Mouse (Mus musculus) forebrain, postnatal 0 days (tissue): Measurements from ENCODE around the gene Mapt. TPM values are rescaled to one million over a fixed set of nuclear protein-coding genes. Genes with fewer than 3 reads are reported as not detected.

ENCODE experiments used
- ATAC-seq: fragments of 200-750 bp; cut with Nextera tagmentation; 2 replicates; pipeline ENCODE4 v1.8.0; 2017; ENCODE audit warnings: mild to moderate bottlenecking, moderate library complexity
- DNase-seq: peaks from one replicate; pipeline ENCODE4 v3.0.0-alpha.2; 2015
- H3K27ac ChIP-seq: fragments of 300-500 bp; sonication (generic); 2 replicates; pipeline ENCODE4 v1.5.1; 2014; ENCODE audit warnings: low read depth, mild to moderate bottlenecking, antibody characterized with exemption, low read length, moderate library complexity, mixed read lengths
- H3K27me3 ChIP-seq: fragments of 300-500 bp; sonication (generic); 2 replicates; pipeline ENCODE4 v1.6.1; 2014; ENCODE audit warnings: mild to moderate bottlenecking, low read length, mixed read lengths; ENCODE audit not compliant: insufficient read depth
- H3K36me3 ChIP-seq: fragments of 300-500 bp; sonication (generic); 2 replicates; pipeline ENCODE4 v1.6.1; 2014; ENCODE audit warnings: mild to moderate bottlenecking, moderate library complexity; ENCODE audit not compliant: insufficient read depth
- H3K4me1 ChIP-seq: fragments of 300-500 bp; sonication (generic); 2 replicates; pipeline ENCODE4 v1.6.1; 2014; ENCODE audit warnings: antibody characterized with exemption; ENCODE audit not compliant: insufficient read depth
- H3K4me2 ChIP-seq: fragments of 300-500 bp; sonication (generic); 2 replicates; pipeline ENCODE4 v1.6.1; 2014; ENCODE audit warnings: low read depth, mild to moderate bottlenecking, moderate library complexity
- H3K4me3 ChIP-seq: fragments of 300-500 bp; sonication (generic); 2 replicates; pipeline ENCODE4 v1.5.1; 2014; ENCODE audit warnings: low read depth, low read length, mixed read lengths
- H3K9ac ChIP-seq: fragments of 300-500 bp; sonication (generic); 2 replicates; pipeline ENCODE4 v1.6.1; 2014; ENCODE audit warnings: mild to moderate bottlenecking
- H3K9me3 ChIP-seq: fragments of 300-500 bp; sonication (generic); 2 replicates; pipeline ENCODE4 v1.6.1; 2016; ENCODE audit warnings: low read length
- CTCF ChIP-seq: sonication (generic); IDR thresholded peaks from 2 replicates; pipeline ENCODE4 v1.5.1; 2016; ENCODE audit warnings: antibody characterized with exemption, control low read depth, low read depth
- WGBS: fragments of 180-500 bp; shearing (Covaris S2); extraction: QIAGEN DNeasy Blood & Tissue Kit; methylation state at CpG from one replicate; pipeline ENCODE4 v1.1.7; 2014; 5-methylcytosine and 5-hydroxymethylcytosine counted together
- polyA plus RNA-seq: library from polyadenylated mRNA; unstranded; fragments of >200 nt; fragmentation: Nextera tagmentation; extraction: Ambion mirVana; gene quantifications from 2 replicates; pipeline ENCODE4 v1.2.1, GENCODE M21; 2015
- total RNA-seq: library from RNA; depleted of rRNA; stranded (reverse); fragments of >200 nt; gene quantifications from 2 replicates; pipeline ENCODE4 v1.2.3, GENCODE M21; 2014

Gene Mapt
- total and polyA plus RNA-seq, 2 experiments from 2014 or later, result 641 to 1,388 TPM

- no peak overlapping the region for H3K9ac ChIP-seq
- peaks cover 72% of the 10 kb centered on the region for H3K36me3 ChIP-seq
- H3K27ac ChIP-seq, result no peak overlapping the region
- DNase-seq, result peak; percentile 26
- no peak overlapping the region for H3K4me2 ChIP-seq
- H3K4me3 ChIP-seq, result no peak overlapping the region
- no peak for ATAC-seq
- no peaks in the 10 kb centered on the region for H3K9me3 ChIP-seq
- H3K4me1 ChIP-seq, result no peaks in the 10 kb centered on the region
- H3K27me3 ChIP-seq, result no peaks in the 10 kb centered on the region
- no peak for TF ChIP-seq CTCF
- WGBS, result 51% methylated on average over 12 of the region's 12 CpGs
Measured at GRCm38 (mm10) chr11:104302628-104303027, 71.4 kb downstream of the Mapt start.

GRCm38 (mm10) chr11:104303088-104303960 is 72.1 kb downstream of the Mapt start:
- peaks cover 73% of the 10 kb centered on the region for H3K36me3 ChIP-seq
- no peak for TF ChIP-seq CTCF
- H3K9me3 ChIP-seq, result no peaks in the 10 kb centered on the region
- H3K9ac ChIP-seq, result no peak overlapping the region
- no peak overlapping the region for H3K4me3 ChIP-seq
- WGBS, result 54% methylated on average over 8 of the region's 8 CpGs
- no peaks in the 10 kb centered on the region for H3K4me1 ChIP-seq
- H3K27me3 ChIP-seq, result no peaks in the 10 kb centered on the region
- no peak for DNase-seq
- H3K4me2 ChIP-seq, result no peak overlapping the region
- no peak for ATAC-seq
- H3K27ac ChIP-seq, result no peak overlapping the region

GRCm38 (mm10) chr11:104305711-104306110 is 74.5 kb downstream of the Mapt start:
- no peak overlapping the region for H3K27ac ChIP-seq
- no peak for TF ChIP-seq CTCF
- WGBS, result 98% methylated on average over 7 of the region's 7 CpGs
- DNase-seq (no peak), ATAC-seq (no peak)
- H3K9me3 ChIP-seq, result no peaks in the 10 kb centered on the region
- H3K4me3 ChIP-seq, result no peak overlapping the region
- no peak overlapping the region for H3K9ac ChIP-seq
- H3K27me3 ChIP-seq, result no peaks in the 10 kb centered on the region
- H3K4me2 ChIP-seq, result no peak overlapping the region
- H3K36me3 ChIP-seq, result peaks cover 78% of the 10 kb centered on the region
- no peaks in the 10 kb centered on the region for H3K4me1 ChIP-seq

GRCm38 (mm10) chr11:104306483-104306882 is 75.3 kb downstream of the Mapt start:
- Histone ChIP-seq H3K9ac (no peak overlapping the region), H3K4me3 (no peak overlapping the region), H3K9me3 (no peaks in the 10 kb centered on the region), H3K36me3 (peaks cover 78% of the 10 kb centered on the region), H3K27me3 (no peaks in the 10 kb centered on the region), H3K27ac (no peak overlapping the region), H3K4me1 (no peaks in the 10 kb centered on the region), H3K4me2 (no peak overlapping the region)
- ATAC-seq, result no peak
- no peak for DNase-seq
- 92% methylated on average over 13 of the region's 13 CpGs for WGBS
- no peak for TF ChIP-seq CTCF

- no peak for TF ChIP-seq CTCF
Measured at GRCm38 (mm10) chr11:104307136-104307535, 75.9 kb downstream of the Mapt start.

GRCm38 (mm10) chr11:104309377-104310225 is 78.4 kb downstream of the Mapt start:
- WGBS, result 43% methylated on average over 12 of the region's 12 CpGs
- peaks cover 83% of the 10 kb centered on the region for H3K36me3 ChIP-seq
- no peaks in the 10 kb centered on the region for H3K9me3 ChIP-seq
- DNase-seq (no peak), ATAC-seq (no peak)
- H3K27ac ChIP-seq, result no peak overlapping the region
- no peaks in the 10 kb centered on the region for H3K27me3 ChIP-seq
- H3K9ac ChIP-seq, result no peak overlapping the region
- H3K4me1 ChIP-seq, result no peaks in the 10 kb centered on the region
- no peak overlapping the region for H3K4me3 ChIP-seq
- TF ChIP-seq CTCF, result no peak
- no peak overlapping the region for H3K4me2 ChIP-seq

More at GRCm38 (mm10) chr11:104307136-104307535, 75.9 kb downstream of the Mapt start:
- Histone ChIP-seq H3K9me3 (no peaks in the 10 kb centered on the region), H3K27ac (no peak overlapping the region), H3K4me2 (no peak overlapping the region), H3K36me3 (peaks cover 80% of the 10 kb centered on the region), H3K27me3 (no peaks in the 10 kb centered on the region), H3K4me1 (no peaks in the 10 kb centered on the region), H3K4me3 (no peak overlapping the region), H3K9ac (no peak overlapping the region)
- DNase-seq, result no peak
- WGBS, result 58% methylated on average over 4 of the region's 4 CpGs
- ATAC-seq, result no peak
